Mouse (Mus musculus) E14TG2a.4 (cell line): ENCODE measurements at regions not wholly inside any gene's neighbourhood (a gene's known extent, or its start where the extent isn't known, plus 50 kb on each side); places are given as distances from the start of the nearest gene placed in this dataset.

Source experiments
- CTCF ChIP-seq: conservative IDR thresholded peaks from 2 replicates; pipeline ENCODE4 v1.5.1; 2014; ENCODE audit warnings: low read length
- POU5F1 ChIP-seq: IDR thresholded peaks from 2 replicates; pipeline ENCODE4 v1.6.1; 2014; ENCODE audit warnings: low read length, borderline replicate concordance

DNA sequence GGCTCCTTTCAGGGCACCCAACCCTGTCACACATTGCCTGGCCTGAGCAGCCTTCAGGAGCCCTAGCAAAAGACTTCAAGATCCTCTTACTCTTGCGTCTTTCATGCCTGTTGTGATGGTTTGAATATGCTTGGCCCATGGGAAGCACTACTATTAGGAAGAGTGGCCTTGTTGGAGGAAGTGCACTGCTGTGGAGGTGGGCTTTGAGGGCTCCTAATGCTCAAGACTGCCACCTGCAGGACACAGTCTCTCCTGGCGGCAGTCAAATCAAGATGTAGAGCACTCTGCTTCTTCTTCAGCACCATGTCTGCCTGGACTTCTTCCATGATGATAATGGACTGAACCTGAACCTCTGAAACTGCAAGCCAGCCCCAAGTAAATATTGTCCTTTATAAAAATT, 73.0 kb downstream of the Tsen15 start:
- TF ChIP-seq CTCF, result peak; percentile 46
- no peak for TF ChIP-seq POU5F1
